Mouse (Mus musculus): ENCODE data around the gene Nup188. TPM values are rescaled to one million over a fixed set of nuclear protein-coding genes. Genes with fewer than 3 reads are reported as not detected.

The Nup188 gene
- polyA plus RNA-seq, 1 experiment from 2014 or later = 34.4 TPM

GRCm38 (mm10) chr2:30258600-30258999 lies 27.6 kb upstream of the Nup188 start:
- no peaks in the 10 kb centered on the region for H3K27me3 ChIP-seq (replicated peaks)
- H3K36me3 ChIP-seq = peaks cover 91% of the 10 kb centered on the region
- 39% methylated on average over 4 of the region's 4 CpGs for WGBS
- H3K9ac ChIP-seq = no peak overlapping the region
- 0 out of 2 replicates have a peak overlapping the region, but pooled peaks have one; percentile 6 for H3K4me2 ChIP-seq
- H3K27ac ChIP-seq (ENCODE audit: poor library complexity, severe bottlenecking) = peak overlapping the region; percentile 66
- H3K4me1 ChIP-seq (replicated peaks) = peaks cover 38% of the 10 kb centered on the region
- ATAC-seq (ENCODE audit: insufficient number of reproducible peaks, low FRiP score) = peak; percentile 73
- no peak overlapping the region for H3K4me3 ChIP-seq
- no peaks in the 10 kb centered on the region for H3K9me3 ChIP-seq (replicated peaks)

- H3K4me2 ChIP-seq = peak overlapping the region; percentile 7; the same call in 1 of the 2 replicates
- H3K27me3 ChIP-seq (replicated peaks) = no peaks in the 10 kb centered on the region
- H3K9ac ChIP-seq = no peak overlapping the region; the same call in 1 of the 2 replicates
- peaks cover 46% of the 10 kb centered on the region for H3K4me1 ChIP-seq (replicated peaks)
- ATAC-seq (ENCODE audit: insufficient number of reproducible peaks, low FRiP score) = no peak
- 76% methylated on average over 15 of the region's 15 CpGs for WGBS
- peak overlapping the region; percentile 66 for H3K27ac ChIP-seq (ENCODE audit: poor library complexity, severe bottlenecking)
- no peak overlapping the region for H3K4me3 ChIP-seq
- H3K9me3 ChIP-seq (replicated peaks) = no peaks in the 10 kb centered on the region
- H3K36me3 ChIP-seq = peaks cover 91% of the 10 kb centered on the region
Measured at GRCm38 (mm10) chr2:30259131-30260064, 26.8 kb upstream of the Nup188 start.

- Histone ChIP-seq H3K27me3 (replicated peaks) (no peaks in the 10 kb centered on the region), H3K9ac (no peak overlapping the region), H3K4me3 (no peak overlapping the region), H3K4me2 (no peak overlapping the region), H3K4me1 (replicated peaks) (peaks cover 64% of the 10 kb centered on the region), H3K36me3 (peaks cover 78% of the 10 kb centered on the region), H3K27ac (ENCODE audit: poor library complexity, severe bottlenecking) (peak overlapping the region; percentile 62; the same call in 1 of the 2 replicates), H3K9me3 (replicated peaks) (no peaks in the 10 kb centered on the region)
- 81% methylated on average over 4 of the region's 4 CpGs for WGBS
- no peak for ATAC-seq (ENCODE audit: insufficient number of reproducible peaks, low FRiP score)
Measured at GRCm38 (mm10) chr2:30261064-30261736, 25.0 kb upstream of the Nup188 start.

GRCm38 (mm10) chr2:30261921-30262839 lies 24.0 kb upstream of the Nup188 start:
- 88% methylated on average over 18 of the region's 18 CpGs for WGBS
- peaks cover 73% of the 10 kb centered on the region for H3K4me1 ChIP-seq (replicated peaks)
- no peaks in the 10 kb centered on the region for H3K9me3 ChIP-seq (replicated peaks)
- peak overlapping the region; percentile 62 for H3K27ac ChIP-seq (ENCODE audit: poor library complexity, severe bottlenecking)
- H3K27me3 ChIP-seq (replicated peaks) = no peaks in the 10 kb centered on the region
- no peak overlapping the region for H3K9ac ChIP-seq
- peaks cover 68% of the 10 kb centered on the region for H3K36me3 ChIP-seq
- ATAC-seq (ENCODE audit: insufficient number of reproducible peaks, low FRiP score) = no peak
- no peak overlapping the region for H3K4me2 ChIP-seq
- H3K4me3 ChIP-seq = no peak overlapping the region

GRCm38 (mm10) chr2:30262840-30263441 lies 23.3 kb upstream of the Nup188 start:
- H3K27me3 ChIP-seq (replicated peaks) = no peaks in the 10 kb centered on the region
- H3K4me3 ChIP-seq = no peak overlapping the region
- no peaks in the 10 kb centered on the region for H3K9me3 ChIP-seq (replicated peaks)
- peak overlapping the region; percentile 53; the same call in 1 of the 2 replicates for H3K27ac ChIP-seq (ENCODE audit: poor library complexity, severe bottlenecking)
- H3K9ac ChIP-seq = no peak overlapping the region
- H3K36me3 ChIP-seq = peaks cover 61% of the 10 kb centered on the region
- peaks cover 68% of the 10 kb centered on the region for H3K4me1 ChIP-seq (replicated peaks)
- WGBS = 63% methylated on average over 4 of the region's 4 CpGs
- ATAC-seq (ENCODE audit: insufficient number of reproducible peaks, low FRiP score) = no peak
- H3K4me2 ChIP-seq = no peak overlapping the region

GRCm38 (mm10) chr2:30263811-30264210 lies 22.4 kb upstream of the Nup188 start:
- H3K36me3 ChIP-seq = peaks cover 53% of the 10 kb centered on the region
- no peak overlapping the region for H3K4me2 ChIP-seq
- peak overlapping the region; percentile 14; the same call in 1 of the 2 replicates for H3K27ac ChIP-seq (ENCODE audit: poor library complexity, severe bottlenecking)
- H3K4me1 ChIP-seq (replicated peaks) = peaks cover 61% of the 10 kb centered on the region
- 88% methylated on average over 6 of the region's 6 CpGs for WGBS
- no peak for ATAC-seq (ENCODE audit: insufficient number of reproducible peaks, low FRiP score)
- H3K27me3 ChIP-seq (replicated peaks) = no peaks in the 10 kb centered on the region
- no peak overlapping the region for H3K9ac ChIP-seq
- H3K9me3 ChIP-seq (replicated peaks) = no peaks in the 10 kb centered on the region
- H3K4me3 ChIP-seq = no peak overlapping the region

GRCm38 (mm10) chr2:30264671-30265519 lies 21.3 kb upstream of the Nup188 start:
- 0 out of 2 replicates have a peak, but pooled peaks have one; percentile 3 for ATAC-seq (ENCODE audit: insufficient number of reproducible peaks, low FRiP score)

GRCm38 (mm10) chr2:30265767-30266253 lies 20.4 kb upstream of the Nup188 start, which contains the start of gene Phyhd1:
Gene Phyhd1, plus strand, starts transcription at chr2:30266203.
- H3K27ac ChIP-seq (ENCODE audit: poor library complexity, severe bottlenecking) = peak within 1 kb of the TSS; percentile 96
- H3K4me3 ChIP-seq = peak within 1 kb of the TSS; percentile 7; the same call in 1 of the 2 replicates
- peaks cover 37% of the 10 kb centered on the region for H3K36me3 ChIP-seq
- H3K4me1 ChIP-seq (replicated peaks) = peaks cover 55% of the 10 kb centered on the region
- no peaks in the 10 kb centered on the region for H3K27me3 ChIP-seq (replicated peaks)
- ATAC-seq (ENCODE audit: insufficient number of reproducible peaks, low FRiP score) = peak; percentile 53; the same call in 1 of the 2 replicates
- WGBS = 31% methylated on average over 5 of the region's 5 CpGs
- no peaks in the 10 kb centered on the region for H3K9me3 ChIP-seq (replicated peaks)
- H3K4me2 ChIP-seq = peak within 1 kb of the TSS; percentile 37
- H3K9ac ChIP-seq = peak within 1 kb of the TSS; percentile 49

More at GRCm38 (mm10) chr2:30264671-30265519, 21.3 kb upstream of the Nup188 start:
- Histone ChIP-seq H3K9ac (peak overlapping the region; percentile 49), H3K4me2 (no peak overlapping the region), H3K27ac (ENCODE audit: poor library complexity, severe bottlenecking) (peak overlapping the region; percentile 96), H3K27me3 (replicated peaks) (no peaks in the 10 kb centered on the region), H3K4me3 (no peak overlapping the region), H3K4me1 (replicated peaks) (peaks cover 55% of the 10 kb centered on the region), H3K36me3 (peaks cover 45% of the 10 kb centered on the region), H3K9me3 (replicated peaks) (no peaks in the 10 kb centered on the region)
- WGBS = 56% methylated on average over 7 of the region's 7 CpGs

GRCm38 (mm10) chr2:30266392-30266941 lies 19.7 kb upstream of the Nup188 start:
- Histone ChIP-seq H3K27ac (ENCODE audit: poor library complexity, severe bottlenecking) (peak overlapping the region; percentile 96), H3K4me3 (peak overlapping the region; percentile 7; the same call in 1 of the 2 replicates), H3K27me3 (replicated peaks) (no peaks in the 10 kb centered on the region), H3K4me2 (peak overlapping the region; percentile 37), H3K36me3 (peaks cover 30% of the 10 kb centered on the region), H3K9me3 (replicated peaks) (no peaks in the 10 kb centered on the region), H3K9ac (peak overlapping the region; percentile 49), H3K4me1 (replicated peaks) (peaks cover 55% of the 10 kb centered on the region)
- 15% methylated on average over 4 of the region's 4 CpGs for WGBS
- peak; percentile 35; the same call in 1 of the 2 replicates for ATAC-seq (ENCODE audit: insufficient number of reproducible peaks, low FRiP score)
